Mouse (Mus musculus): ENCODE results near the gene Wnk4.

The Wnk4 gene

GRCm38 (mm10) chr11:101238071-101238647 lies 22.2 kb upstream of the Wnk4 start:
- DNase-seq (ENCODE audit: low read depth in 2 of 2, low spot score in 2 of 2): no peak

DNA sequence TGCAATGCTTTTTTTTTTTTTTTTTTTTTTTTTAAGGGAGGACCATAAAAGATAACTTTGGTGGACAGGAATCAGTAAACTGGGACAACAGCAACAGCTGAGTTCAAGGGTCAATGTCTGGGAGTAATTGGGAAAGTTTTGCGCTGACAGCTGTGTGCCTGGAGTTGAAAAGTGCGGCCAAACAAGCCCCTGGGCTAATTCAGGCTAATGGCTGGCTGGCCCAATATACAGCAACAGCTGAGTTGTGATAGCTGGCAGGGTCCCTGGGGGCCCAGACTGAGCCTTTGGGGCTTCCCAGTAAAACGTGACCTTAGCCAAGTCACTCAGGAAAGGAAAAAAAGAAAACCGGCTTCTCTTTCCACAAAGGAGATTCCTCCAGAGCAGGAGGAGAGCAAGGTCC lies 15.3 kb upstream of the Wnk4 start:
- DNase-seq (ENCODE audit: low read depth in 2 of 2, low spot score in 2 of 2): no peak

- peak; percentile 19 to 28 for DNase-seq (ENCODE audit: low read depth in 2 of 2, low spot score in 2 of 2)
These were observed 14.3 kb upstream of the Wnk4 start, which contains the start of gene Ramp2 for GRCm38 (mm10) chr11:101245855-101246701. TSS of gene Ramp2 (plus strand) at chr11:101246028.

DNA sequence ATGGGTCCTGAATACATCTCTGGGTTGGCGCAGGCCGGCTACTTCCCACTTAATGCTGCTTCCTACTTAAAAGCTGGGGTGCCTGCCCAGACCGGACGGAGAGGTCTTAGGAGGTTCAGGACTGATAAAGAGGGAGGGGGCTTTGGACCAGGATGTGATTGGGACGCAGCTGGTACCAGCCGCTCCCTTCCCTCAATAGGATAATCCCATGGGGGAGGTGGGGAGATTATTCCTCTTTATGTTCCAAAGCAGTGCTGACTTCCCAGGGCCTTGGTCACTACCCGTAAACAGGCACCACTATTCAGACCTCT lies 13.7 kb upstream of the Wnk4 start:
- no peak for DNase-seq (ENCODE audit: low read depth in 2 of 2, low spot score in 2 of 2)

GRCm38 (mm10) chr11:101247521-101248030 lies 12.8 kb upstream of the Wnk4 start:
- DNase-seq (ENCODE audit: low read depth in 2 of 2, low spot score in 2 of 2): no peak

DNA sequence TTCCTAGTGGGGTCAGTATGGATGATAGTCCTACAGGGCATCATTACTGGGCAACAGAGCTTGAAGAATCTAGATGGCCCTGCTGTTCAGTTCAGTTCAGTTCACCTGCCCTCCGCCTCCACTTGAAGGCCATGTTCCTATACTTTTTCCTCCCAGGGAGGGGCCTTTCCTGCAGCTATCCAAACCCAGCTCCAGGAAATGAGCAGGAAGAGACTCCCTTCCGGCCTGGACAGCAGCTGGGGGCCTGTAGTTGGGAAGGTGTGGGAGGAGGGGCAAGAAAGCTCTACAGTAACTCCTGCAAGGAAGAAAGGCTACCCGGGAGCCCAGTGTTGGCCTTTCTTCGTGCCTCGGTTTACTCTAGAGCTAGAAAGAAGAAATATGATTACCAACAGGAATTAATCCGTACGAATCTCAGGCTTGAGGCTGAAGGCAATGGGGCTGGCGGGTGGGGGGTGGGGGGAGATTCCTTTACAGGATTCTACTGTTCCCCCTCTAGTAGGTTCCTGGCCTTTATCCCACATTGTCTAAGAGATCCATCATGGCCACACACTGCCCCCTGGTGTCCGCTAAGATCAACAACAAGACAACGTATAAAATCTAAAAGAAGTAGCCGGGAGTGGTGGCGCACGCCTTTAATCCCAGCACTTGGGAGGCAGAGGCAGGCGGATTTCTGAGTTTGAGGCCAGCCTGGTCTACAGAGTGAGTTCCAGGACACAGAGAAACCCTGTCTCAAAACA lies 11.9 kb upstream of the Wnk4 start:
- peak; percentile 28 to 41 for DNase-seq (ENCODE audit: low read depth in 2 of 2, low spot score in 2 of 2)

DNA sequence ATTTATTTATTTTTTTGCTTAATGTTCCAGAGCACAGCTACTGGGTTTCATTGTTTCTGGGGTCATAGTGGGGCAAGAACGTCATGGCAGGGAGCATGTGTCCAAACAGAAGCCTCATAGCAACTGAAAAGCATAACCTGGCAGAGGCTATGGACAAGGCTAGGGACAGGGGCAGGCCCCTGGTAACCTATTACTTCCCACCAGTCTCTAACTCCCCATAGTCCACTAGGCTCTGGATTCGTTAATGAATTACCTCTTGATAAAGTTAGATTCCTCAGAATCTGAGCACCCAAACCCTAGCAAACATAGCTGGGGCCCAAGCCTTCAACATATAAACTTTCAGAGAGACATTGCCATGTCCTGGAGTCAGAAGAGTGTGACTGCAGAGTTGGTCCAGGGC lies 9.3 kb upstream of the Wnk4 start:
- no peak for DNase-seq (ENCODE audit: low read depth in 2 of 2, low spot score in 2 of 2)

DNA sequence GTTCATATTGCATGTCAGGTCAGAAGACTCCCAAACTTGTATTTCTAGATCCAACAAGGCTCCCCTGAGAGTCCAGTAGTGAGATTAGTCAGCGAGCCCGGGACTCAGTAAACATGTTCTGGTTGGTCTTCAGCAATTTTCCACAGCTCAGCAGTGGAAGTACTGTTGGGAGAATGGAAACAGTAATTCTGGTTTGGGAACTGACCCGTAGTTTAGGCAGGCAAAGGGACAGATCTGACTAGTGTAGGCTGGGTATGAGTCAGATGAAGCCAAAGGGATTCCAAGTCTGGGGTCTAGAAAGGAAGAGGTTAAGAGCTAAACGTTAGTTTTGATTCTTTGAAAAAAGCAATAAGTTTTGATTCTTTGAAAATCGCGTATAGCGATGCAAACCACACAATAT lies 7.4 kb upstream of the Wnk4 start:
- DNase-seq (ENCODE audit: low read depth in 2 of 2, low spot score in 2 of 2): no peak

GRCm38 (mm10) chr11:101253613-101254389 lies 6.6 kb upstream of the Wnk4 start, which contains the start of gene Vps25:
TSS of gene Vps25 (plus strand) at chr11:101253707.
- peak; percentile 76 to 84 for DNase-seq (ENCODE audit: low read depth in 2 of 2, low spot score in 2 of 2)

DNA sequence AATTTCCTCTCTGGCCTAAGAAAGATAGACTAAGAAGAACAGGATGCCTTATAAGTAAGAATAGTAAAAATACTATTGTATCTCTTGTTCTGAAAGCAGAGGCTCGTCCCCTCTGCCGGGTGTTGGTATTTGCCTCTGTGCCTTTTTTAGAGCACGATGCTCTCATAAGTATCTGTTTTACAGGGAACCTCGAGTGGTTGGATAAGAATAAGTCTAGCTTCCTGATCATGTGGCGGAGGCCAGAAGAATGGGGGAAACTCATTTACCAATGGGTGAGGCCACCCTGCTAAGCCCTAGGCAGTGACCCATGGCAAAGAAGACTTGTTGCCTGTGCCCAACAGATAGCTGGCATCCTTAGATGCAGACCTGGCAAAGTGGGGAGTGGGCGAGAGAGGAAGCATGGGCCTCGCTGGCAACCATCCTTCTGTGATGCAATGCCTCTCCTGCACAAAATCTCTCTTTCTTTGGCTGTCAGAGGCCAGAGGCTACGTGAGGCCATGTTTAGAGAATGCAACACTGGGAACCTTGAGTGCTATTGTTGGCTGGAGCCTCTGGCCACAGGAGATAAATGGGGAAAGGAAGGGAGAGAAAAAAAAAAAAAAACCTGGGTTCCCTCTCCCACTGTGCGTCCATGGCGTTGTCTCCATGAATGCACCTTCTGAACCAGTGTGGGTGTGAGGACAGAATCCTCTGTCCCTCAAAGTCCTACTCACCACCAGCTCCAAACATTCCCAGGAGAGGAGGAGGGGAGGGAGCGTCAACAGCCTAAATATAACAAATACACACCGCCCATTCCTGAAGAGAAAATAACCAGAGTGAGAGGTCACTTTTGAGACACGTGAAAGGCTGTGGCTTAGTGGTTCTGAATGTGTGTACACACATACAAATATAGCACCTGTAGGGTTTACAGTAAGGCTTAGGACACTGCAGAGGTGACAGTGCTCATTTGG lies 4.3 kb upstream of the Wnk4 start:
- no peak for DNase-seq (ENCODE audit: low read depth in 2 of 2, low spot score in 2 of 2)

DNA sequence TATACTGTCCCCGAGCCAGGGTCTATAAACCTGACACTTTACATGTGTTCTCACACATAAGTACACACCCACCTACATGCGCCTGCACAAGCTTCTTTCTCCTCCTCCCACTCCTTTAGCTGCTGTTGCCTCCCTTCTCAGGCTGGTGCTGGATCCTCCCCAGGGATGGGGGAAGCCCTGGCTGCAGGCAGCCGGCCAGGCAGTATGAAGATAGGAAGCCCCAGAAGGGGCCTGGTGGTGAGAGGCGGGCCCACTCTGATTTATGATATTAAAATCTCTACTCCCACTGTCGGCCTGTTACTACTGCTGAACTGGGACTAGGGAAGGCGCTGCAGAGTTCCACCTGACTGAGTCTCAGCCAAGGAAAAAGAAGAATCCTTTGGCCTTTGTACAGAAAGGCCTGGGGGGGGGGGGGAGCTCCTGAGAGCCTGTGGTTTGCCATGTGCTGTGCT lies 1.1 kb upstream of the Wnk4 start:
- DNase-seq (ENCODE audit: low read depth in 2 of 2, low spot score in 2 of 2): no peak

- DNase-seq (ENCODE audit: low read depth in 2 of 2, low spot score in 2 of 2): peak in 1 of 2 experiments; percentile 8
These were observed 536 bp downstream of the Wnk4 start for GRCm38 (mm10) chr11:101260826-101261380.

DNA sequence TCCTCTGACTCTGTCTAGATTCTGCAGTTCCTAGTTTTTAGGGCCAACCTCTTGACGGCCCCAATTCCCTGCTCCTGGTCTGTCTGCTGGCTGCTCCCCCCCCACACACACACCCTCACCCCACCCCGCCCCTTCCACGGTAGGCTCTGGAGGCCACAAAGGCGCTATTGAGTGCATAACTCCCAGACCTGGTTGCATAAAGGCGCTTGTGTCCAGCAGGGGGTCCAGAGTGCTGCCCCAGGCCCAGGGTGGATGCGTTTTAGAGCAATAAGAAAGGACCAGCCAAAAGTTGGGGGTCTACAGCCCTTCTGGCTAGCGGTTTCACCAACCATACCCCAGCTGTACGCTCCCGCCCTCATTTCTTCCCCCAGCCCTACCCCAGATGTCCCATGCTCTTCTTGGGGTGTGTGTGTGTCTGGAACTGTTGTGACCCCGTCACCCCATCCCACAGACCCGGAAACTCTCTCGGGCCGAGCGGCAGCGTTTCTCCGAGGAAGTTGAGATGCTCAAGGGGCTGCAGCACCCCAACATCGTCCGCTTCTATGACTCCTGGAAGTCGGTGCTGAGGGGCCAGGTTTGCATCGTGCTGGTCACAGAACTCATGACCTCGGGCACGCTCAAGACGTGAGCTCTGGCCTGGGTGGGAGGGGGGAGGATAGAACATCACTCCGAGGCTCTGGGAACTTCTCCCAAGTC lies 2.1 kb downstream of the Wnk4 start:
- DNase-seq (ENCODE audit: low read depth in 2 of 2, low spot score in 2 of 2): no peak

- DNase-seq (ENCODE audit: low read depth in 2 of 2, low spot score in 2 of 2): no peak
These were observed 3.0 kb downstream of the Wnk4 start for GRCm38 (mm10) chr11:101263138-101263988.

DNA sequence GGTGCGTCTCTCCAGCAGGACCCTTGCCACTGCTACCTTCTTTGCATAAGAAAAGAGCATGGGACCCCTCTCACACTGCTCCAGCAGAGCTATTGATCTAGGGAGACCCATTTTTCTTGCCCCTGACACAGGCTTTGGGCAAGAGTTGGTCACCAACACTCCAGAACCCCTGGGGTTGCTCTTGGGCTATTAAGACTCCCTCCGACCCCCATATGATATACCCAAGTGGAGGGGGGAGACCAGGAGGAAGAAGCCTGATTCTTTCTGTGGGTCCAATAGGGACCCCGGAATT lies 3.6 kb downstream of the Wnk4 start:
- DNase-seq (ENCODE audit: low read depth in 2 of 2, low spot score in 2 of 2): no peak

GRCm38 (mm10) chr11:101264954-101265471 lies 4.6 kb downstream of the Wnk4 start:
- DNase-seq (ENCODE audit: low read depth in 2 of 2, low spot score in 2 of 2): no peak

DNA sequence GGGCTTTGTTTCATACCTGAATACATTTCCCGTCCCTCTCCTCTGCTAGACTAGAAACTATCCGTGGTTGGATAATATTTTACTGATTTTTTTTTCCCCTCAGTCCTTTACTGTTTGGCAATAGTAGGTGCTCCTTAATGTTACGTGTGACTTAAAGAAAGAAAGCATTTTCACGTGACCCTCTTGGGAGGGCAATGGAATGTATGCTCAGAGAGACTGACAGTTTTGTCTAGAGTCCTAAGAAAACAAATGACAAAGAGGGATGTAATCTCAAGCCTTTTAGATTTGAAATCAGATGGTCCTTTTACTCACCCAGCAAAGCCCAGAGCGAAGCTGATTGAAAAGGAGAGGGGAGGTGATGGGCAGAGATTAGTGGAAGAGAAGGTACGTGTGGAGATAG lies 5.5 kb downstream of the Wnk4 start:
- DNase-seq (ENCODE audit: low read depth in 2 of 2, low spot score in 2 of 2): no peak

DNA sequence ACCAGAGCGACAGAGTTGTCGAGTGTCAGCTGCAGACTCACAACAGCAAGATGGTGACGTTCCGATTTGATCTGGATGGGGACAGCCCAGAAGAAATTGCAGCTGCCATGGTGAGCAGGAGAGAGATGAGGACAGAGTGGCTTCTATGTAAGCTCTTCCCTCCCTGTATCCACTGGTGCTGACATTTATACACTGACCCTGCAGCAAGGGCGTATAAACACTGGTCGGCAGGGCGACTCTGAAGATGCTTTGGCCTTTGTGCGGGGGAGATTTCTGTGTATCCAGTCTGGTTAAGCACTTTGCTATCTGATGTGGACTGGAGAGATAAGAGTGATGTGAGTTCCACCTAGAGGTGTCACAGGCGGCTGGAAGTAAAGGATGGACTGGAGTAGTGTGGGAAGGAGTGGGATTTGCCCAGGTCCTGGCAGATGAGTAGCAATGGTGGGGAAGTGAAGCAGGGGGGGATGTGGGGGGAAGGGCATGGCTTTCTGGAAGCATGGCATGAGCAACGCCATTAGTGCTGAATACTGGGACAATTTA lies 9.3 kb downstream of the Wnk4 start:
- DNase-seq (ENCODE audit: low read depth in 2 of 2, low spot score in 2 of 2): no peak
